In the genomic region with DNA sequence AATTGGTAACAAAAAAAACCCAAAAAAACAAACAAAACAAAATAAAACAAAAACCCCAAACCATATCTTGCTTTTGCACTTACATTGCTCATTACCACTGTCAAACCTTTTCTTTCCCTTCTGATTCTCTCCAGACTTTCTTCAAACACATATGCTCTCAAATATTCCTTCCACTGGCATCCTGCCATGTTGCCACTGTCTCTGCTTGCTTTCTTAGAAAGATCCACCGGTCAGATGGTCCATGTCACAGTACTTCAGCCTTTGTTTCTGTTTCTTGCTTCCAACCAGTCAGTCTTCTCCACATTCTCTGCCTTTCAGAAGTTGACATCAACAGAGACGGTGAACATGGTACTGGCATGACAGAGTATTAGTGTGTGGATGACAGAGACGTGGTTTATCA, we compare ENCODE assay signal across 23 mouse cellular contexts. TPM values are rescaled to one million over a fixed set of nuclear protein-coding genes. Genes with fewer than 3 reads are reported as not detected.
"Had no signal": no experiment of that assay in that cellular context is flagged by ENCODE, and none has a peak within 500 bp of the region (broad histone marks: within the 10 kb centered on the region; RNA-seq: fewer than 3 reads in every experiment).

No protein-coding gene starts in this region.

- DNase-seq: kidney, adult 2 months; kidney, postnatal 36 days; layer of hippocampus, postnatal 36 days; liver; lung, adult 18-20 months; midbrain, embryonic 14.5 days; right cerebral cortex, adult 18-20 months; right cerebral cortex, postnatal 25 days; thymus, adult 2 months; thymus, postnatal 14 days; thymus, postnatal 4 days had no signal

RNA-seq across cellular contexts. Expression of gene Olfr267, which starts 0.9 kb away (rescaled TPM):
- total RNA-seq: midbrain, postnatal 0 days had no signal
- polyA plus RNA-seq: kidney, adult 2 months; kidney, postnatal 0 days; limb, embryonic 10.5 days; limb, embryonic 13.5 days; liver, embryonic 12.5 days; liver, embryonic 15.5 days; lung, embryonic 16.5 days; midbrain, embryonic 11.5 days; midbrain, embryonic 14.5 days; midbrain, postnatal 0 days; neural tube, embryonic 11.5 days; small intestine, adult 2 months; spleen, adult 2 months; stomach, embryonic 16.5 days; thymus, adult 2 months had no signal
